Mouse (Mus musculus) right cerebral cortex, postnatal 10 days (tissue): Measurements from ENCODE around the gene Hhat.
A peak's percentile ranks its signal among the peaks of the same experiment; 100 is the strongest.

Experiments used
- DNase-seq, 2 experiments: peaks; one replicate each; pipeline ENCODE4 v3.0.0; 2021; ENCODE audit warnings: low spot score in 2 of 2

The Hhat gene

GRCm38 (mm10) chr1:192744880-192745239 lies 26.2 kb downstream of the Hhat start:
- no peak for DNase-seq

GRCm38 (mm10) chr1:192742394-192743251 lies 28.4 kb downstream of the Hhat start:
- DNase-seq: no peak

- DNase-seq: no peak
Measured at GRCm38 (mm10) chr1:192741896-192742295, 29.1 kb downstream of the Hhat start.

GRCm38 (mm10) chr1:192736524-192736923 lies 34.5 kb downstream of the Hhat start:
- no peak for DNase-seq

GRCm38 (mm10) chr1:192736002-192736426 lies 35.0 kb downstream of the Hhat start:
- no peak for DNase-seq

- DNase-seq: no peak
Measured at GRCm38 (mm10) chr1:192730517-192730916, 40.5 kb downstream of the Hhat start.

GRCm38 (mm10) chr1:192726996-192727624 lies 43.9 kb downstream of the Hhat start:
- peak in 1 of 2 experiments; percentile 76 for DNase-seq

- DNase-seq: peak; percentile 68 to 83
Measured at GRCm38 (mm10) chr1:192722147-192722546, 48.9 kb downstream of the Hhat start.

- DNase-seq: no peak
Measured at GRCm38 (mm10) chr1:192720156-192720555, 50.9 kb downstream of the Hhat start.

GRCm38 (mm10) chr1:192711779-192712348 lies 59.2 kb downstream of the Hhat start:
- peak in 1 of 2 experiments; percentile 78 for DNase-seq

GRCm38 (mm10) chr1:192700339-192701073 lies 70.5 kb downstream of the Hhat start:
- no peak for DNase-seq

- DNase-seq: no peak
Measured at GRCm38 (mm10) chr1:192699101-192699500, 71.9 kb downstream of the Hhat start.

GRCm38 (mm10) chr1:192696371-192696863 lies 74.6 kb downstream of the Hhat start:
- no peak for DNase-seq

- DNase-seq: no peak
Measured at GRCm38 (mm10) chr1:192693644-192694043, 77.4 kb downstream of the Hhat start.

- DNase-seq: no peak
Measured at GRCm38 (mm10) chr1:192692982-192693381, 78.0 kb downstream of the Hhat start.

- DNase-seq: no peak
Measured at GRCm38 (mm10) chr1:192682219-192682951, 88.6 kb downstream of the Hhat start.

GRCm38 (mm10) chr1:192677236-192677635 lies 93.8 kb downstream of the Hhat start:
- no peak for DNase-seq

GRCm38 (mm10) chr1:192663608-192664007 lies 107.4 kb downstream of the Hhat start:
- DNase-seq: no peak

GRCm38 (mm10) chr1:192663092-192663491 lies 107.9 kb downstream of the Hhat start:
- DNase-seq: no peak

- no peak for DNase-seq
Measured at GRCm38 (mm10) chr1:192661612-192662011, 109.4 kb downstream of the Hhat start.

GRCm38 (mm10) chr1:192657417-192657816 lies 113.6 kb downstream of the Hhat start:
- DNase-seq: no peak
